22 mouse cellular contexts compared by ENCODE assay signal in genomic region chr11:34427212-34427611, GRCm38 (mm10).
"Had no signal": no experiment of that assay in that cellular context is flagged by ENCODE, and none has a peak within 500 bp of the region (broad histone marks: within the 10 kb centered on the region; RNA-seq: fewer than 3 reads in every experiment).

No protein-coding gene starts in this region.

- H3K27me3 ChIP-seq: liver, embryonic 12.5 days; liver, embryonic 15.5 days; lung, embryonic 15.5 days; megakaryocyte, embryonic 14.5 days; neural tube, embryonic 12.5 days; neural tube, embryonic 15.5 days; stomach, embryonic 15.5 days had no signal

- DNase-seq: kidney, adult 2 months; kidney, postnatal 10 days; kidney, postnatal 36 days; layer of hippocampus, postnatal 36 days; lung, adult 18-20 months; lung, postnatal 10 days; lung, postnatal 36 days; midbrain, embryonic 14.5 days; right cerebral cortex, adult 18-20 months; right cerebral cortex, postnatal 14 days; right cerebral cortex, postnatal 4 days; thymus, postnatal 25 days had no signal

- ATAC-seq: intestine, postnatal 0 days; liver, embryonic 12.5 days had no signal

- H3K36me3 ChIP-seq: liver, embryonic 12.5 days; liver, embryonic 15.5 days; lung, embryonic 15.5 days; midbrain, embryonic 10.5 days; neural tube, embryonic 12.5 days; neural tube, embryonic 15.5 days; stomach, embryonic 15.5 days had no signal

- H3K4me3 ChIP-seq: left cerebral cortex, adult 2 months; liver, embryonic 12.5 days; liver, embryonic 15.5 days; lung, embryonic 15.5 days; megakaryocyte, embryonic 14.5 days; midbrain, embryonic 10.5 days; neural tube, embryonic 12.5 days; neural tube, embryonic 15.5 days; stomach, embryonic 15.5 days had no signal

- H3K27ac ChIP-seq: left cerebral cortex, adult 2 months; liver, embryonic 12.5 days; liver, embryonic 15.5 days; lung, embryonic 15.5 days; midbrain, embryonic 10.5 days; neural tube, embryonic 12.5 days; neural tube, embryonic 15.5 days; stomach, embryonic 15.5 days had no signal

- H3K9ac ChIP-seq: liver, embryonic 12.5 days; liver, embryonic 15.5 days; lung, embryonic 15.5 days; neural tube, embryonic 12.5 days; neural tube, embryonic 15.5 days; stomach, embryonic 15.5 days had no signal

- H3K9me3 ChIP-seq: liver, embryonic 12.5 days; liver, embryonic 15.5 days; lung, embryonic 15.5 days; megakaryocyte, embryonic 14.5 days; midbrain, embryonic 10.5 days; neural tube, embryonic 12.5 days; neural tube, embryonic 15.5 days; stomach, embryonic 15.5 days had no signal

- H3K4me2 ChIP-seq: liver, embryonic 12.5 days; liver, embryonic 15.5 days; lung, embryonic 15.5 days; neural tube, embryonic 12.5 days; neural tube, embryonic 15.5 days; stomach, embryonic 15.5 days had no signal

- H3K4me1 ChIP-seq: liver, embryonic 12.5 days; liver, embryonic 15.5 days; lung, embryonic 15.5 days; megakaryocyte, embryonic 14.5 days; neural tube, embryonic 12.5 days; neural tube, embryonic 15.5 days; stomach, embryonic 15.5 days had no signal
